Mouse (Mus musculus) heart, embryonic 12.5 days (tissue): Measurements from ENCODE around the gene Wbp1l. TPM values are rescaled to one million over a fixed set of nuclear protein-coding genes. Genes with fewer than 3 reads are reported as not detected.

Source experiments
- ATAC-seq: fragments of 200-750 bp; cut with Nextera tagmentation; 2 replicates; pipeline ENCODE4 v1.8.0; 2017; ENCODE audit warnings: moderate TSS enrichment, moderate library complexity; ENCODE audit not compliant: insufficient number of reproducible peaks, low FRiP score
- H3K27ac ChIP-seq: fragments of 300-500 bp; sonication (generic); 2 replicates; pipeline ENCODE4 v1.5.1; 2016; ENCODE audit warnings: mild to moderate bottlenecking, moderate library complexity; ENCODE audit not compliant: poor library complexity, severe bottlenecking
- H3K27me3 ChIP-seq: fragments of 300-500 bp; sonication (generic); replicated peaks from 2 replicates; pipeline ENCODE4 v1.6.1; 2016; ENCODE audit warnings: mild to moderate bottlenecking, moderate library complexity
- H3K36me3 ChIP-seq: fragments of 300-500 bp; sonication (generic); 2 replicates; pipeline ENCODE4 v1.6.1; 2016; ENCODE audit warnings: mild to moderate bottlenecking, moderate library complexity
- H3K4me1 ChIP-seq: fragments of 300-500 bp; sonication (generic); replicated peaks from 2 replicates; pipeline ENCODE4 v1.6.1; 2016; ENCODE audit warnings: mild to moderate bottlenecking
- H3K4me2 ChIP-seq: fragments of 300-500 bp; sonication (generic); 2 replicates; pipeline ENCODE4 v1.6.1; 2016; ENCODE audit warnings: mild to moderate bottlenecking, moderate library complexity
- H3K4me3 ChIP-seq: fragments of 300-500 bp; sonication (generic); 2 replicates; pipeline ENCODE4 v1.5.1; 2016; ENCODE audit warnings: mild to moderate bottlenecking
- H3K9ac ChIP-seq: fragments of 300-500 bp; sonication (generic); 2 replicates; pipeline ENCODE4 v1.6.1; 2016; ENCODE audit warnings: mild to moderate bottlenecking, moderate library complexity
- H3K9me3 ChIP-seq: fragments of 300-500 bp; sonication (generic); replicated peaks from 2 replicates; pipeline ENCODE4 v1.6.1; 2016; ENCODE audit warnings: mild to moderate bottlenecking, moderate library complexity
- WGBS: fragments of 180-500 bp; shearing (Covaris S2); methylation state at CpG from one replicate; pipeline ENCODE4 v1.1.7; 2016; 5-methylcytosine and 5-hydroxymethylcytosine counted together
- polyA plus RNA-seq: library from polyadenylated mRNA; unstranded; fragments of >200 nt; fragmentation: Nextera tagmentation; extraction: Ambion mirVana; gene quantifications from 2 replicates; pipeline ENCODE4 v1.2.1, GENCODE M21; 2016

Gene Wbp1l
- polyA plus RNA-seq, 1 experiment from 2014 or later, result 55.6 TPM

DNA sequence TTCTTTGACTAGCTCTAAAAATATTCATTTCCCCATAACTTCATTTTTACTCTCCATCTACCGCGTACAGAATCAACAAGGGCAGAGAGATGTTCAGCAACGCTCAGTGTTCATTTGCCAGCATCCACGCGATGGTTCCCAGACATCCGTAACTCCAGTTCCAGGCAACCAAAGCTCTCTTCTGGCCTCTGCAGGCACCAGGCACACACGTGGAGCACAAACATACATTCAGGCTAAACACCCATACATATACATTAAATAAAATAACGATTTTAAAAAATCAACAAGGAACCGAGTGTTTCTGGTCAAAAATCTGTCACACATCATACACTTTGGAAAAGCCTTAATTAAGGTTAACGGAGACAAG, 27.0 kb upstream of the Wbp1l start:
- peak overlapping the region; percentile 82 for H3K9ac ChIP-seq
- no peak for ATAC-seq
- WGBS, result 29% methylated on average over 10 of the region's 10 CpGs

DNA sequence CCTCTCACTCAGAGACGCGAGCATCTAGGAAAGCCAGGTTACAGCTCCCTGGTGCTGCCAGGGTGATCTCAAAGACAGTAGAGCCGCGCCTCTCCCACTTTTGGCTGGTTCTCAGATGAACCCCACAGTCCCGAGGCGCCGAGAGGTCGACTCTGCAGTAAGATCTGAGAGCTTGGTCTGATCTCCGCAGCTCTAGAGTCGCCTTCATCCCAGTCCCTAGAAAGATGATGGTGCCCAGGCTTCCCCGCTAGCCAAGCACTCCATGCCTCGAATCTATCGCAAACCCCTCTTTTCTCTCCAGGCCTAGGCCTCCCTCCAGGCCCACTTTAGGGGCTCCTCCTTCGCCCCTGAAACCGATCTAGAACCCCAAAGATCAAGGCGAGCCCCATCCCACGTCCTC, 26.3 kb upstream of the Wbp1l start:
- H3K9ac ChIP-seq, result peak overlapping the region; percentile 82
- H3K27me3 ChIP-seq, result no peaks in the 10 kb centered on the region
- no peaks in the 10 kb centered on the region; the same call in 1 of the 2 replicates for H3K36me3 ChIP-seq
- H3K4me1 ChIP-seq, result peaks cover 16% of the 10 kb centered on the region
- H3K4me2 ChIP-seq, result peak overlapping the region; percentile 96
- ATAC-seq, result peak; percentile 22
- WGBS, result under 1% methylated on average over 17 of the region's 17 CpGs
- H3K9me3 ChIP-seq, result 0 out of 2 replicates have a peak, but pooled peaks cover 2% of the 10 kb centered on the region
- H3K4me3 ChIP-seq, result peak overlapping the region; percentile 87
- H3K27ac ChIP-seq, result peak overlapping the region; percentile 43

More for the DNA sequence above, 27.0 kb upstream of the Wbp1l start:
- peak overlapping the region; percentile 87 for H3K4me3 ChIP-seq
- 0 out of 2 replicates have a peak, but pooled peaks cover 3% of the 10 kb centered on the region for H3K9me3 ChIP-seq
- peak overlapping the region; percentile 96 for H3K4me2 ChIP-seq
- H3K36me3 ChIP-seq, result no peaks in the 10 kb centered on the region; the same call in 1 of the 2 replicates
- no peaks in the 10 kb centered on the region for H3K27me3 ChIP-seq
- peaks cover 16% of the 10 kb centered on the region for H3K4me1 ChIP-seq
- H3K27ac ChIP-seq, result no peak overlapping the region

DNA sequence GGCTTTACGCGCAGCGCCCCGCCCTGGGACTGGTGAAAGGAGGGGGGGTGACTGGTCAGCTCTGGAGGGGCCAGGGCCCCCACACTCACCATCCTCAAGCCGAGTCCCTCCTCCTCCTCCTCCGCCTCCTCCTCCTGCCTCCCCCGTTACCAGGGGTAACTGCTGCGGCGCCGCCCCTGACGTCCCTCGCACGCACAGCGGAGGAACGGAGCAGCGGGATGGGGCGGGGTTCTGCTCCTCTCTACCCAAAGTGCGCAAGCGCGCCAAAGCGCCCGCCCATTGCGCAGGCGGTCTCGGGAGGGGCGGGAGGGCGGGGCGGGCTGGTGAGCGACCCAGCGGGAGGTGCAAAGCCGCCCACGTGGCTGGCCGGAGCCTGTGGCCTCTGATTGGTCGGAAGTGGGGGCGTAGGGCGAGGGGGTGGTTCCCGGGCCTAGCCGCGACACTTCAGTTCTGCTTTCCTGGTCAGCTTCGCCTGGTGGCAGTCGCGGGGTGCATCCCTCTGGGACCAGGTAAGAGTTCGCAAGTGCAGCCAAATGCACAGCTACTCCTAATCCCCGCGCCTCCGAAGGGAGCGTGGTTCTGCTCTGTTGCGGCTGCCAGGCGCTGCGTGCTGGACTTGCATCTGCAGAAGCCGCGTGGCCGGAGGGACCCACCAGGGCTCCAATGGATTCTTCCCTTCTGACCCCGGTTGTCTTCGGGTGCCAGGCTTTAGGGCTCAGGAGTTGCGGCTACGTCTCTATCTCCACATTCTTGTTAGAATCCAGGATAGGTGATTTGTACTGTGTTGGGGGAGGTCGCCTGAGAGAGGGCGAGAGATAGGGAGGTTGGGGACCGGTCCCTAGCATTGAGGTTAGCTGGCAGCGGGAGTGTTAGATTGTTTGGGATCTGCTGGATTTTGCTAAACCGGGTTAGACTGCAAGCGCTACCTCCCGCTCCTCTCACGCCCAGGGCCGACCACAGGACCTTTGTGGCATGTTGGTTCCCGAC, 25.6 kb upstream of the Wbp1l start, which contains the start of the genes Arl3 and Sfxn2:
TSS of gene Arl3 (minus strand) at position 248 of the 987 bp plus-strand sequence.
TSS of gene Sfxn2 (plus strand) at position 415 of the 987 bp plus-strand sequence.
- H3K9me3 ChIP-seq, result no peaks in the 10 kb centered on the region
- H3K36me3 ChIP-seq, result no peaks in the 10 kb centered on the region; the same call in 1 of the 2 replicates
- peak within 1 kb of the TSS; percentile 96 for H3K4me2 ChIP-seq
- ATAC-seq, result peak; percentile 99
- H3K4me3 ChIP-seq, result peak within 1 kb of the TSS; percentile 87
- peak within 1 kb of the TSS; percentile 83 for H3K9ac ChIP-seq
- H3K4me1 ChIP-seq, result peaks cover 20% of the 10 kb centered on the region
- under 1% methylated on average over 66 of the region's 67 CpGs for WGBS
- H3K27ac ChIP-seq, result peak within 1 kb of the TSS; percentile 73
- no peaks in the 10 kb centered on the region for H3K27me3 ChIP-seq

DNA sequence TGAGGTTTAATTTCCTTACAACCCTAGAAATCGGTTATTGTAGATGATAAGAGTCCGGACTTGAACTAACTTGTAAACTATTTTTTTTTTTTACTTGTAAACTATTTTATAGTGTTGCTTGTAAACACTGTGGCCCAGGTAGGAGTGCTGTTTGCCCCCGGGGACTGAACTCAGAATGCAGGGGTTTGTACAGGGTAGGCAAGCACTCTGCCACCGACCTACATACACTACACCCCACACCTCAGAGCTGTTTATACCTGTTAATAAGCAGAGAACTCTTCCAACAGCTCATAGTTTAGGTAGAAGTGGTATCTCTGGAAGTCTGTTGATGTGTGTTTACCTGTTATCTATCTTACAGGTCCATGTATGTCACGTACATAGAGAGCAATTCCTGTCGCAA, 24.9 kb upstream of the Wbp1l start:
- Histone ChIP-seq H3K4me2 (peak overlapping the region; percentile 96), H3K9ac (peak overlapping the region; percentile 83; the same call in 1 of the 2 replicates), H3K27ac (no peak overlapping the region), H3K9me3 (no peaks in the 10 kb centered on the region), H3K36me3 (no peaks in the 10 kb centered on the region; the same call in 1 of the 2 replicates), H3K27me3 (no peaks in the 10 kb centered on the region), H3K4me3 (peak overlapping the region; percentile 87), H3K4me1 (peaks cover 27% of the 10 kb centered on the region)
- no peak for ATAC-seq
- 45% methylated on average over 6 of the region's 6 CpGs for WGBS

DNA sequence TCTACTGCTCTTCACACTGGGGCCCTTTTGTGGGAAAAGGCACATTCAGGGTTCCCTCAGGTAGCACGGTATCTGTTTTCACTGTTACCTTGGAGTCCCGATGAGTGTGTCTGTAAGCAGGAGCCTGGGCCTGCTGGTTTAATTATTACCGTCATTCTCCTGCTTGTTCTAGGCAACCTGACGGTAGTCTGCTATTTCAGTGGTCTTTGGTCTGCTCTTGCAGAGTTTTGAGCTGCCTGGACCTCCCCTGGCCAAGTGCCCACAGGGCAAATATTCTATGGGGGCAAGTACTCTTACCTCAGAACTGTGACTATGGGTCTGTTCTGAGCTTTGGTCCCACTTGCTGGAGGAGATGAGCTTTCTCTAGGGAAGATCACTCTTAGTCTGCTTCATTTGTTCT, 23.7 kb upstream of the Wbp1l start:
- WGBS, result 57% methylated on average over 4 of the region's 4 CpGs
- Histone ChIP-seq H3K9me3 (no peaks in the 10 kb centered on the region), H3K27me3 (no peaks in the 10 kb centered on the region), H3K4me2 (no peak overlapping the region), H3K4me1 (peaks cover 35% of the 10 kb centered on the region), H3K4me3 (no peak overlapping the region), H3K9ac (no peak overlapping the region), H3K36me3 (no peaks in the 10 kb centered on the region; the same call in 1 of the 2 replicates), H3K27ac (no peak overlapping the region)
- ATAC-seq, result no peak

DNA sequence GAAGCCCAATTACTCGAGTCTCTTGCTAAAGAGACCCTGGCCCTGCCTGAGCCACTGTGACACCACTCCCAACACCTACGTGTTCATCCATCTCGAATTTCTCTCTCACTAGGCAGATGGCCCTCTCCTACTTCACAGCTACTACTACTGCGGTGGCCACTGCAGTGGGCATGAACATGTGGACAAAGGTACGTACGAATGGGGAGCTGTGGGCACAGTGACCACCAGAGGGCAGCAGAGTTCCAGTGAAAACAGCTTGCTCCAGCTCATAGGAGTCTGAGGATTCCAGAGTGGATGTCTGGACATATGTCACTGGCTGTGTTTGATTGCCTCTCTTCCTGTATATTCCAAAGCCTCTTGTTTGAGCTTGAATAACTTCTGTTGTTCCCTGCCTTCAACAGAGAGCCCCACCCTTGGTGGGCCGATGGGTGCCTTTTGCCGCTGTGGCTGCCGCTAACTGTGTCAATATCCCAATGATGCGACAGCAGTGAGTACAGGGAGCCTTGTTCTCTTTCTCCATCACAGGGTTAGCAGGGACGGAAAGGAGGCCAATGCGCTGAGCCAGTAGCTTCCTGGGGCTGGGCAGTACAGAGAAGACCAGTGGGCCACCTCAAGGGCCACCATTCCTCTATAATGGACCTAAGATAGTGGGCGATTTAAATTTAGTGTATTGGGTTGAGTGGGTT, 10.9 kb upstream of the Wbp1l start:
- H3K9ac ChIP-seq, result no peak overlapping the region
- no peaks in the 10 kb centered on the region for H3K27me3 ChIP-seq
- 0 out of 2 replicates have a peak, but pooled peaks have one; percentile 20 for ATAC-seq
- WGBS, result 62% methylated on average over 13 of the region's 13 CpGs
- no peak overlapping the region for H3K4me3 ChIP-seq
- H3K27ac ChIP-seq, result no peak overlapping the region
- peaks cover 6% of the 10 kb centered on the region; the same call in 1 of the 2 replicates for H3K4me1 ChIP-seq
- no peak overlapping the region for H3K4me2 ChIP-seq
- H3K36me3 ChIP-seq, result peaks cover 36% of the 10 kb centered on the region
- H3K9me3 ChIP-seq, result no peaks in the 10 kb centered on the region

DNA sequence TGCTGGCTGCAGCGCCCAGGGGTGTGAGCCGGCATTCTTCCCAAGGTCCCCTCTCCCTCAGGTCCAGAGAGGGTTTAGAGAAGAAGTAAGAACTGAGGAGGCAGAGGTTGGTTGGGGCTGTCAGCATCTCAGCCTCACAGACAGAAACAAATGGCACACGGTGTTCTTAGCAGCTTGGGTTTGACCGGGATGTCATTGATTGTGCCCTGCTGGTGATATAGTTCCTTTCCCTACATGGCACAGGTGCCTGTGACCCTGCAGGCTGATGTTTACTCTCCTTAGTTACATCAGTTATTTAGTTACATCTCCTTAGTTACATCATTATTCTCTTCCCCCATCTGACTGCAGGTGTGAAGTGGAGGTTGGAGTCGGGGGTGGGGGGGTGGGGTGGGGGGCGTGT, 7.3 kb upstream of the Wbp1l start:
- H3K4me3 ChIP-seq, result no peak overlapping the region
- no peak overlapping the region for H3K9ac ChIP-seq
- H3K4me2 ChIP-seq, result no peak overlapping the region
- no peak overlapping the region for H3K27ac ChIP-seq
- no peaks in the 10 kb centered on the region for H3K9me3 ChIP-seq
- no peaks in the 10 kb centered on the region for H3K27me3 ChIP-seq
- H3K36me3 ChIP-seq, result peaks cover 56% of the 10 kb centered on the region
- no peak for ATAC-seq
- 74% methylated on average over 6 of the region's 6 CpGs for WGBS
- H3K4me1 ChIP-seq, result peaks cover 6% of the 10 kb centered on the region; the same call in 1 of the 2 replicates

DNA sequence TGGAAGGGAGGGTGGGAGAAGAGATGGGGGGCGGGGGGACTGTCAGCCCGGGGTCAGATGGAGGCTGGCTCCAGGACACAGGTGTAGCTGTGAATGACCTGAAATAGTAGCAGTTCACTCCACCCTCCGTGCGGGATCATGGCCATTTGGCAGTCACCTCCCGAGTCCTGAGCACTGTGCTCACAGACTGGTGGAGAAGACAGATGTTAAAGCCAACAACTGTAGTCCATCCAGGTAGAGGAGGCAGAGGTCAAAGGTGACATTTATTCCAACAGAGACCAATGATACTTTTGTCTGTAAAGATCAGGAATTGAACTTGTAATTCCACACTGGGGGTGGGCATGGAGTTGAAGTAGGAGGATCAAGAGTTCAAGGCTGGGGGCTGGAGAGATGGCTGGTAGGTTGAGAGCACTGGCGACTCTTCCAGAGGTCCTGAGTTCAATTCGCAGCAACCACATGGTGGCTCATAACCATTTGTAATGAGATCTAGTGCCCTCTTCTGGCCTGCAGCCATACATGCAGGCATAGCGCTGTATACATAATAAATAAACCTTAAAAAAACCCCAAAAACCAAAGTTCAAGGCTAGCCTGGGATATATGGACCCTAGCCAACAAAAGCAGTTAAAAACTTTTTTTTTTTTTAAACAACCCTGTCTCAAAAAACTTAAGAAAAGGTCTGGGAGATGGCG, 6.0 kb upstream of the Wbp1l start:
- Histone ChIP-seq H3K27ac (no peak overlapping the region), H3K4me1 (peaks cover 6% of the 10 kb centered on the region; the same call in 1 of the 2 replicates), H3K27me3 (no peaks in the 10 kb centered on the region), H3K4me3 (no peak overlapping the region), H3K4me2 (no peak overlapping the region), H3K36me3 (peaks cover 51% of the 10 kb centered on the region), H3K9me3 (no peaks in the 10 kb centered on the region), H3K9ac (no peak overlapping the region)
- ATAC-seq, result no peak
- WGBS, result 92% methylated on average over 9 of the region's 9 CpGs

DNA sequence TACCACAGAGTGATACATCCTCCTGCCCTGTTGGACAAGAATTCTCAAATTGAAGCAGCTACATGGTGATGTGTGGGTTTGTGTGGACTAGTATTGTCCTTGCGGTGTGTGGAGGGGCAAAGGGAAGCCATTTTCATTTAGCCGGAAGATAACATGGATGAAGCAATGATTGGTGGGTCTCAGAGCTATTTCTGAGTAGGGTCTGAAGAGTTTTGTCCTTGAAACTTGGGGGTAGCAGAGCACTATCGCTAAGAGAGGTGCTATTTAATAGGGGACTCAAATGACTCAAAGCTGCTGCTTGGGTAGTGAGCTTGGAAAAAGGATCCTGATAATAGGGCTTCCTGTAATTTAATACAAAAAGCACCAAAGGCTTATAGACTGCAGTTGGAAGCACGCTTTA, 697 bp upstream of the Wbp1l start:
- 79% methylated on average over 4 of the region's 4 CpGs for WGBS

DNA sequence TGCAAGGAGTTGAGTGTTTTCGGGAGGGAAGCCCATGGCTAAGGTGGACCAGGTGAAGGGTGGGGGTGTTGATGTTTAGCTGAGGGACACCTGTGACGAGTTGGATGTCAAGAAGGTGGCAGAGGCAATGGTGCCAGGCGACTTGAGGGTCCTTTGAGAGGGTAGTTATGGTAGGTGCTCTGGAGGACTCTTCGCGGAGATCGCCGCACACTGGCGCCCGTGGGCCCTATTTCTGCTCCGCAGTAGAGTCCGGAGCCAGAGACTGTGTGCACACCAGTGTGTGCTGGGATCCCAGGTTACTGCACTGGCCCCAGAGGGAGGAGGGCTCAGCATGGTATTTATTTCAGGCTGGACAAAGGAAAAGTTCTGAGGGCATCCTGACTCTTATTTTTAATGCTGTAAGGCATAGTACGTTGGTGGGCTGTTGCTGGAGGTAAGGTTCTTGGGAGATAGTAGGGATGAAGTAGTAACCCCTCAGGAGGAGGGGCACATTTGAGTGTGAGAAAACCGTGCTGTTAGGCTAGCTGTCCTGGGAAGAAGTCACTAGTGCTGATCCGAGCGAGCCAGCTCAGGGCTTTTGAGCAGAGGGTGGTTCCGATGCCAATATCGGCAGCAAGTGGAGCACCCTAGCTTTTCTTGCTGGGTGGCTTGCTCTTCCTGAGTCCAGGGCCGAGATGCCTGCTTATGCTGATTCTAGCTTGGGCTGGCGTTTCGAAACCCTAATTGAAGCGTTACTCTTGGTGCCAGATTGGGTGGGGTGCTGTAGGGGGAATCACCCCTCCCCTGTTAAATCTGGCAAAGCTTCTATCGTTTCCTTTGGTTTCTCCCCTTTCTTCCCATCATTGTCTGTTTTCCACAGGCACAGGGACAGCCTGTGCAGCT, 732 bp downstream of the Wbp1l start:
- Histone ChIP-seq H3K27me3 (no peaks in the 10 kb centered on the region), H3K4me1 (peaks cover 31% of the 10 kb centered on the region), H3K4me3 (peak overlapping the region; percentile 94), H3K9ac (peak overlapping the region; percentile 90), H3K36me3 (peaks cover 21% of the 10 kb centered on the region), H3K9me3 (no peaks in the 10 kb centered on the region), H3K4me2 (peak overlapping the region; percentile 97), H3K27ac (peak overlapping the region; percentile 37)
- WGBS, result 17% methylated on average over 22 of the region's 22 CpGs
- peak; percentile 27; the same call in 1 of the 2 replicates for ATAC-seq

More for the DNA sequence above, 697 bp upstream of the Wbp1l start:
- ATAC-seq, result no peak
- H3K4me2 ChIP-seq, result peak overlapping the region; percentile 33; the same call in 1 of the 2 replicates
- H3K27me3 ChIP-seq, result no peaks in the 10 kb centered on the region
- H3K9me3 ChIP-seq, result no peaks in the 10 kb centered on the region
- H3K27ac ChIP-seq, result no peak overlapping the region
- peaks cover 25% of the 10 kb centered on the region for H3K36me3 ChIP-seq
- peaks cover 31% of the 10 kb centered on the region for H3K4me1 ChIP-seq
- no peak overlapping the region for H3K9ac ChIP-seq
- no peak overlapping the region for H3K4me3 ChIP-seq
